Mouse (Mus musculus) C2C12 (cell line): ENCODE measurements around the gene Plppr4. TPM values are rescaled to one million over a fixed set of nuclear protein-coding genes. Genes with fewer than 3 reads are reported as not detected.

Experiments
- H3K27me3 ChIP-seq: one replicate; pipeline ENCODE4 v1.6.1; 2011; ENCODE audit not compliant: control insufficient read depth, insufficient read depth, insufficient read length
- H3K36me3 ChIP-seq: one replicate; pipeline ENCODE4 v1.6.1; 2011; ENCODE audit not compliant: control insufficient read depth, insufficient read depth
- H3K4me3 ChIP-seq: one replicate; pipeline ENCODE4 v1.5.1; 2011; ENCODE audit warnings: mild to moderate bottlenecking, control low read depth; ENCODE audit not compliant: poor library complexity, insufficient read depth, severe bottlenecking
- H3K79me2 ChIP-seq: one replicate; pipeline ENCODE4 v1.6.1; 2011; ENCODE audit not compliant: control insufficient read depth, insufficient read depth
- H3K79me3 ChIP-seq: one replicate; pipeline ENCODE4 v1.6.1; 2011; ENCODE audit warnings: low read depth, control low read depth
- H3ac ChIP-seq: one replicate; pipeline ENCODE3; 2011; ENCODE audit warnings: low read depth; ENCODE audit not compliant: control insufficient read depth, insufficient read length
- CEBPB ChIP-seq: IDR thresholded peaks from one replicate; pipeline ENCODE4 v1.6.1; 2011; ENCODE audit warnings: low read depth, mild to moderate bottlenecking, control low read depth, moderate library complexity
- CTCF ChIP-seq: IDR thresholded peaks from one replicate; pipeline ENCODE4 v1.5.1; 2011; ENCODE audit not compliant: control insufficient read depth, insufficient read depth, insufficient read length
- FOSL1 ChIP-seq: IDR thresholded peaks from one replicate; pipeline ENCODE4 v1.8.0; 2011; ENCODE audit warnings: mild to moderate bottlenecking, low read length; ENCODE audit not compliant: poor library complexity, insufficient read depth, severe bottlenecking
- MAX ChIP-seq: IDR thresholded peaks from one replicate; pipeline ENCODE4 v1.6.1; 2011; ENCODE audit warnings: mild to moderate bottlenecking, control low read depth
- MYOD1 ChIP-seq: IDR thresholded peaks from one replicate; pipeline ENCODE4 v1.6.1; 2011; ENCODE audit warnings: low read depth; ENCODE audit not compliant: control insufficient read depth, insufficient read length
- MYOG ChIP-seq: IDR thresholded peaks from one replicate; pipeline ENCODE4 v1.6.1; 2011; ENCODE audit not compliant: control insufficient read depth, insufficient read length; ENCODE audit errors: extremely low read depth
- USF1 ChIP-seq: IDR thresholded peaks from one replicate; pipeline ENCODE4 v1.6.1; 2011; ENCODE audit warnings: low read depth, mild to moderate bottlenecking, control low read depth, moderate library complexity
- long read RNA-seq, 2 experiments: library from polyadenylated mRNA; unstranded; transcript quantifications; one replicate each; pipeline ENCODE4 v2.0.0; 2019 to 2020
- polyA plus RNA-seq: library from polyadenylated mRNA; unstranded; fragments of >200 nt; fragmentation: generic; extraction: Trizol; gene quantifications from one replicate; pipeline ENCODE4 v1.2.1, GENCODE M21; 2012; ENCODE audit warnings: missing spikeins

Gene Plppr4
- polyA plus RNA-seq, result not detected
- long read RNA-seq, experiment 1, result 0 reads
- long read RNA-seq, experiment 2, full-length matches to known transcripts, result 1 of 1 reads
- long read RNA-seq, experiment 2, partial matches to known transcripts, result 0 of 1 reads
- long read RNA-seq, experiment 2, other reads (novel, unspliced or antisense), result 0 of 1 reads

DNA sequence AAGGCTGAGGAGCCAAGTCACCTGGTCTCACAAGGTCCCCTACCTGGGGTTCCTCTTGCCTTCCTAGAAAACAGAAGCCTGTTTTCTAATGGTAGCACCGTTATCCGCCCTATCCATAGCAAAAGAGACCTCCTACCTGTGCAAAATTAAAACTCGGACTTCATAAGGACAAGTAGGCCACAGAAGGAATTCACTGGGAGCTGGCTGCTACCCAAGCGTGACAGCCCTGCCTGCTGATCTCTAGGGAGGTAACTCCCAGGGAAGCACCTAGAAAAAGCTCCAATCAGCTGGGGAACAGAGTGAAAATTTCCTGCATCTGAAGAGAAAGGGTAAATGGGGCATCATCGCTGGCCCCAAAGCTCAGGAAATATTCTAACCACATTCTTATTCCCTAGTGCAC is at the start of gene Plppr4:
Gene Plppr4, minus strand, starts transcription at position 349 of the 400 bp plus-strand sequence.
- Histone ChIP-seq H3K79me2 (no peaks in the 10 kb centered on the region), H3K36me3 (no peaks in the 10 kb centered on the region), H3K4me3 (no peak within 1 kb of the TSS), H3K79me3 (no peaks in the 10 kb centered on the region), H3ac (no peak within 1 kb of the TSS), H3K27me3 (no peaks in the 10 kb centered on the region)
- TF ChIP-seq USF1, result no peak
- TF ChIP-seq FOSL1, result no peak

DNA sequence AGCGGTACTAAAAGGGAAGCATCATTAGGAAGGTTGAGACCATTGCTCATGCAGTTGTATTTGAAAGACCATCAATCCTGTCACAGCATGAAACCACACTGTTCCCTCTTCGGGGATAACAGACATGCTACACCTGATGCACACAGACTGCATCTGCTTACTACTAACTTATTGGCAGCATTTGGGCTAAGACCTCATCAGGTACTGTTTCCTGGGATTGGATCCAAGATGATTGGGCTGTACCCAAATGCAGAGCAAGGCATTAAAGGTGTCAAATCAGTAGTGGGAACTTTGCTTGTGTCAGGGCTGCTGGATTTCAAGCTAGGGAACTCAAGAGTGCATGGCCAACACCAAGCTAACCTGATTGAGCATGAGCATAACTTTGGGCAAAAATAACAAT is 45.1 kb upstream of the Plppr4 start:
- H3K36me3 ChIP-seq, result no peaks in the 10 kb centered on the region
- no peak overlapping the region for H3K4me3 ChIP-seq
- no peaks in the 10 kb centered on the region for H3K27me3 ChIP-seq
- no peak overlapping the region for H3ac ChIP-seq
- TF ChIP-seq CEBPB, result no peak
- TF ChIP-seq MAX, result no peak
- TF ChIP-seq FOSL1, result no peak
- TF ChIP-seq MYOD1, result no peak
- no peak for TF ChIP-seq USF1
- no peak for TF ChIP-seq CTCF
- TF ChIP-seq MYOG, result no peak
- no peaks in the 10 kb centered on the region for H3K79me2 ChIP-seq
- H3K79me3 ChIP-seq, result no peaks in the 10 kb centered on the region

DNA sequence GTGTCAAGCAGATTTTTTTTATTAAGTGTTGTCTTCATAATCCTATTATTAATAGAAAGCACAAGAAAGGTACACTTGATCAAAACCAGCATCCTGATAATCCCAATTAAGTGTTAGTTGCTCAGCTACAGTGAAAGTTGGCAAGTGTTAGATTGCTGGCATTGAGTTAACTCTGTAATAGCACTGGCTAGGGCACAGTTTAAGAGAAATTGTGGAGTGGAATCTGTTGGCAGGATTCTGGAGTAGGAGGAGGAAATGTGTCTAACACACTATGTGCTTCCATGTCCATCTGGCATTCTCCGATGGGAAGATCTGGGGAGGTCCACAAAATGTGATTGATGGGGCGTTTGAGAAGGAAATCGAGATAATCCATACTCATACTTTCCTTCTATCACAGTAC is 43.1 kb upstream of the Plppr4 start:
- H3K79me2 ChIP-seq, result no peaks in the 10 kb centered on the region
- no peaks in the 10 kb centered on the region for H3K27me3 ChIP-seq
- H3K4me3 ChIP-seq, result no peak overlapping the region
- H3K36me3 ChIP-seq, result no peaks in the 10 kb centered on the region
- no peak overlapping the region for H3ac ChIP-seq
- TF ChIP-seq USF1 (no peak), MAX (no peak), CTCF (no peak), FOSL1 (no peak), MYOG (no peak), MYOD1 (no peak)
- H3K79me3 ChIP-seq, result no peaks in the 10 kb centered on the region

DNA sequence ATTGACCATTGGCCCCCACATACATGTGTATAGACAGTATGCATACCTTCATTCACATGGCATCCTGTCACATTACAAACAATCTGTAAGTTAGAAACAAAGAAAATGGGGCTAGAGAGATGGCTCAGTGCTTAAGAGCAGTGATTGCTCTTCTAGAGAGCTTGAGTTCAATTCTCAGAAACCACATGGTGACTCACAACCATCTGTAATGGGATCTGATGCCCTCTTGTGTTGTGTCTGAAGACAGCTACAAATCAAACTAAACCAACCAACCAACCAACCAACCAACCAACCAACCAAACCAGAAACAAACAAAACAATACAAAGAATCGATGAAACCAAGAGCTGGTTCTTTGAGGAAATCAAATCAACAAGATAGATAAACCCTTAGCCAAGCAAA is 5.4 kb upstream of the Plppr4 start:
- Histone ChIP-seq H3K27me3 (no peaks in the 10 kb centered on the region), H3K79me3 (no peaks in the 10 kb centered on the region), H3K4me3 (no peak overlapping the region), H3ac (no peak overlapping the region), H3K36me3 (no peaks in the 10 kb centered on the region), H3K79me2 (no peaks in the 10 kb centered on the region)
- TF ChIP-seq MYOG (no peak), MYOD1 (no peak), FOSL1 (no peak), MAX (no peak), USF1 (no peak), CEBPB (no peak), CTCF (no peak)

DNA sequence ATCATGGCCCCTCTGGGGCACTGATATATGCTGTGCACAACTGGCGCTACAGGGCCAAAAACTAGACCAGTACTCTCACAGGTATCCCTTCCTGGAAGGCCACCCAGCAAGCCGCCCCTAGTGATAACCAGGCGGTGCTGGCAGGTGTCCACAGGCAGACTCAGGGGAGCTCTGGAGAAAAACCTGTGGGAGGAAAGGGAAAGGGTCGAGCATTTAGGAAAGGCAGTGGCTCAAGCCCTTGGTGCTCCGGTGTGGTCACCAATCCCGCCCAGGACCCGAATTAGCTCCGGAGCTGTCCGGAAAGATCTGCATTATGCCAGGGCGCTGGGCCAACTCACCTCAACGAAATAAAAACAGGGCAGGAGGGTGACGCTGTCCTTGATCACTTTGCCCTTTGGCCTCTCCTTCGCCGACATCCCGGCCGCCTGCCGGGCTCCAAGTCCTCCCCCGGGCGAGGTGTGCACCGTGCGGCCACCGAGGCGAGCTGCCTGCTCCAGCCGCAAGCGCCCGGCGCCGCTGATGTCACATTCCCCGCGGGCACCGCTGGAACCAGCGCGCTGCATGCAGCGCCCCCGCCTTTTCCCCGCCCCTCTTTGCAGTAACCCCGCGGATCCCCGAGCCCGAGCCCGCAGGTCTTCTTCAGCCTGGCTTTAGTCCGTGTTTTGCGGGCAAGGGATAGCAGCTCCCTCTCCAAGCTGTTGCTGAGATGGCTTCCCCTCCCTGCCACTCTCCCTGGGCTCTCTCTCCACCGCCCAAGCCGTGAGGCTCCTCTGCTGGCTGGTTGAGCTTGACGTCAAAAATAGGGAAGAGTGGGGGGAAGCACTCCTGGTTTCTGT is 772 bp downstream of the Plppr4 start:
- TF ChIP-seq USF1 (no peak), FOSL1 (no peak), MAX (no peak), MYOG (no peak), CEBPB (no peak), MYOD1 (no peak), CTCF (no peak)
- Histone ChIP-seq H3K79me2 (no peaks in the 10 kb centered on the region), H3K4me3 (no peak overlapping the region), H3ac (no peak overlapping the region), H3K79me3 (no peaks in the 10 kb centered on the region), H3K27me3 (no peaks in the 10 kb centered on the region), H3K36me3 (no peaks in the 10 kb centered on the region)
